Mouse (Mus musculus): ENCODE measurements around the gene Rpl36-ps4.

GRCm38 (mm10) chr17:87903725-87904124 is 17.1 kb upstream of the Rpl36-ps4 start:
- no peak for TF ChIP-seq CTCF (IDR thresholded peaks at IDR 0.05; ENCODE audit: borderline replicate concordance, extremely low read depth, insufficient read depth, insufficient read length)
- no peak for TF ChIP-seq POLR2A (IDR thresholded peaks at IDR 0.05; ENCODE audit: borderline replicate concordance, extremely low read depth, insufficient read depth, insufficient read length, poor library complexity, severe bottlenecking)

Data from brain, embryonic 14.5 days (tissue).